Mouse (Mus musculus) erythroblast, embryonic 14.5 days (primary cell): Measurements from ENCODE around the gene Fam25c. TPM values are rescaled to one million over a fixed set of nuclear protein-coding genes. Genes with fewer than 3 reads are reported as not detected.
"Not testable (repeated sequence)": the region's sequence is repeated elsewhere in the genome, so short reads cannot be mapped to it uniquely, and the experiment has no call there.

Experiments
- H3K27me3 ChIP-seq: 2 replicates; pipeline ENCODE4 v1.6.1; 2012; ENCODE audit warnings: inconsistent platforms; ENCODE audit not compliant: control insufficient read depth
- H3K36me3 ChIP-seq: 2 replicates; pipeline ENCODE4 v1.6.1; 2012; ENCODE audit warnings: mild to moderate bottlenecking, inconsistent platforms; ENCODE audit not compliant: control insufficient read depth
- H3K4me1 ChIP-seq: 2 replicates; pipeline ENCODE4 v1.6.1; 2012; ENCODE audit warnings: inconsistent platforms; ENCODE audit not compliant: control insufficient read depth
- H3K4me3 ChIP-seq: replicated peaks from 2 replicates; pipeline ENCODE3; 2012; ENCODE audit warnings: moderate library complexity, mild to moderate bottlenecking, inconsistent platforms
- H3K9me3 ChIP-seq: 2 replicates; pipeline ENCODE4 v1.6.1; 2012; ENCODE audit warnings: low read length, inconsistent platforms, mixed read lengths; ENCODE audit not compliant: control insufficient read depth
- GATA1 ChIP-seq: IDR thresholded peaks from 2 replicates; pipeline ENCODE4 v1.6.1; 2012; ENCODE audit warnings: low read length, inconsistent platforms, mixed read lengths
- TAL1 ChIP-seq: IDR thresholded peaks from 3 replicates; pipeline ENCODE4 v1.6.1; 2012; ENCODE audit warnings: low read length, inconsistent platforms, mixed read lengths
- polyA plus RNA-seq: library from polyadenylated mRNA; stranded (reverse); fragments of >175 nt; gene quantifications from 2 replicates; pipeline ENCODE4 v1.2.3, GENCODE M21; 2012

The Fam25c gene
- polyA plus RNA-seq, 1 experiment: not detected

DNA sequence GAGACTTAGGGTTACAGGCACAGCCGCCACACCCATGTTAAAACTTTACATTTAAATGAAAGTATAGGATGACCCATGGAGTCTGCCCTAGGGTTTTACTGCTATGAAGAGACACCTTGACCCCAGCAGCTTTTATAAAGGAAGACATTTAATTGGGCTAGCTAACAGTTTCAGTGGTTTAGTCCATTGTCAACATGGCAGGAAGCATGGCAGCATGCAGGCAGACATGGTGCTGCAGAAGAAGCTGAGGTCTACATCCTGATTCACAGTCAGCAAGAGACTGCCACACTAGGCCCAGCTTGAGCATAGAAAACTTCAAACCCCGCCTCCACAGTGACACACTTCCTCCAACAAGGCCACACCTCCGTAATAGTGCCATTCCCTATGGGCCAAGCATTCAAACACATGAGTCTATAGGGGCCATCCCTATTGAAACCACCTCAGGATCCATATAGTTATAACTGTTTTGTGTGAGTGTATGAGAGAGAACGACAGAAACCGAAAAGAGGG is 31.6 kb downstream of the Fam25c start:
- TF ChIP-seq GATA1: no peak
- TF ChIP-seq TAL1: no peak
- no peaks in the 10 kb centered on the region for H3K4me1 ChIP-seq
- H3K27me3 ChIP-seq: no peaks in the 10 kb centered on the region
- H3K4me3 ChIP-seq: no peak overlapping the region
- no peaks in the 10 kb centered on the region for H3K9me3 ChIP-seq
- peaks cover 20% of the 10 kb centered on the region for H3K36me3 ChIP-seq

DNA sequence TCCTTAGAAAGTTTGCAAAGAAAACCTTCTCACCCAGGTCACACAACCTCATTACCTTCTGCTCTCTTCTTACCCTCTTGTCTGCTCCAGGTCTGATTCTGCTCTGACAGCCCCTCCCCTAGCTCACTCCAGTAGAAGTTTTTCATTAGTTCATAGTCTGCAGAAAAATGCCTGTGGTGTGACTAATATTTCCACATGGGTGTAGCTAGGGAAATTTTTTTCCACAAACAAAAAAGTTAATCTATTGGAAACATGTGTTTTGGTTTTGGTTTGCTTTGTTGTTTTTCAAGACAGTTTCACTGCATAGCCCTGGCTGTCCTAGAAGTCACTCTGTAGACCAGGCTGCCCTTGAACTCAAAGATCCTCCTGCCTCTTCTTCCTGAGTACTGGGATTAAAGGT is 37.1 kb downstream of the Fam25c start:
- Histone ChIP-seq H3K27me3 (0 out of 2 replicates have a peak, but pooled peaks cover 1% of the 10 kb centered on the region), H3K9me3 (no peaks in the 10 kb centered on the region), H3K4me3 (no peak overlapping the region), H3K4me1 (no peaks in the 10 kb centered on the region), H3K36me3 (peaks cover 11% of the 10 kb centered on the region; the same call in 1 of the 2 replicates)
- TF ChIP-seq TAL1 (no peak), GATA1 (no peak)

DNA sequence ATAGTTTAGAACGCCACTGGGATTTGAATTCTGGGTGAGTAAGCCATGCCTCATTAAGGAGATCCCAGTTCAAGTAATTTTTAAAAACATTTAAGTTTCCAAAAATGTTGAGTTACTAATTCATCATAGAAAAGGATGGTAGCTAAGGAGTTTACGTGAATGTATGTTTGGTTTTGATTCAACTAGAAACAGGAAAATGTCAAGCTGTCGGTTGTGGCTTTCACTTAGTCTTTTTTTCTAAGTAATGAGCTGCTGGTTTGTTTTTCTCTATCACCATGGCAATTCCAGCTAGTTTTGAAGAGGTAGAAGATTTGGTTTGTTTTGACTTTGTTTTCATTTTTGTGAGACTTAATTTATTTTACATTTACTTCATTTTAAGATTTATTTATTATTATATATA is 37.8 kb downstream of the Fam25c start:
- H3K9me3 ChIP-seq: no peaks in the 10 kb centered on the region

DNA sequence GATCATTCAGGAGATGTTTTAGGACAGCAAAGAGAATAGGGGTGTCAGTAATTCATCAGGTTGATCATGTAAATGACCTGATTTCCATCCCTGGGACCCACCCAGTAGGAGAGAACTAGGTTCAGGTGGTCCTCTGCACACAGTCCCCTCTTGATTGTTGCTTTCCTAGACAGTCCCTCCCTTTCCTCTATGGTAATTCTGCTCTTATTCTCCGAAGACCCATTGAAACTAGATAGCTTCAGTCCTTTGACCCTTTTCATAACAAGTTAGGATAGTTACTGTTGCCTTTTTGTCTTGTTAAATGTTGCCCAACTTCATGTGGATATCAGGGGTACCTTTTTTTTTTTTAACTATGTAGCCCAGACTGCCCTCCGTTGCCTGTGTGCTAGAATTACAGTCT is 38.9 kb downstream of the Fam25c start:
- H3K4me3 ChIP-seq: no peak overlapping the region
- H3K9me3 ChIP-seq: no peaks in the 10 kb centered on the region
- H3K27me3 ChIP-seq: peaks cover 15% of the 10 kb centered on the region
- peaks cover 5% of the 10 kb centered on the region for H3K4me1 ChIP-seq
- TF ChIP-seq TAL1 (no peak), GATA1 (no peak)
- H3K36me3 ChIP-seq: peaks cover 8% of the 10 kb centered on the region; the same call in 1 of the 2 replicates

More for the DNA sequence above, 37.8 kb downstream of the Fam25c start:
- H3K36me3 ChIP-seq: peaks cover 11% of the 10 kb centered on the region; the same call in 1 of the 2 replicates
- H3K4me1 ChIP-seq: no peaks in the 10 kb centered on the region
- H3K27me3 ChIP-seq: peaks cover 4% of the 10 kb centered on the region
- TF ChIP-seq GATA1 (no peak), TAL1 (no peak)
- no peak overlapping the region for H3K4me3 ChIP-seq

DNA sequence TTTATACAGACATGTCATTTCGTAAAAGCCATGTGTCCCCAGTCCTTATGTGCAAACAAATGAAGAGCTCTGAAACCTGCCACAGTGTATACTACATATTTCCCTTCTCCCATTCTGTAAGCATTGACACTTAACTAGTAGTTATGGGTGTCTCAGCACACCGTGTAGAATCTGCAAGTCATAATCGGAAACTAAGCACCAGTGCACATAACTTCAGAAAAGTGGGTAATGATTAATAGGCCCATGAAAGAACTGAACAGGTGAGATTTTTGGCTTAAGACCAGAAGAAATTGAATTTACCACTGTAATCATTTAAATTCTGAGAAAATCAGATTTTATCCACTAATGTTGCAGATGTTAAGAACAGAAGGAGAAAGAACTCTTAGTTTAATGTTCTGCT is 40.4 kb downstream of the Fam25c start:
- H3K9me3 ChIP-seq: no peaks in the 10 kb centered on the region
- H3K4me3 ChIP-seq: no peak overlapping the region
- no peak for TF ChIP-seq GATA1
- TF ChIP-seq TAL1: no peak
- H3K36me3 ChIP-seq: peaks cover 3% of the 10 kb centered on the region; the same call in 1 of the 2 replicates
- peaks cover 18% of the 10 kb centered on the region for H3K4me1 ChIP-seq
- peaks cover 23% of the 10 kb centered on the region for H3K27me3 ChIP-seq

DNA sequence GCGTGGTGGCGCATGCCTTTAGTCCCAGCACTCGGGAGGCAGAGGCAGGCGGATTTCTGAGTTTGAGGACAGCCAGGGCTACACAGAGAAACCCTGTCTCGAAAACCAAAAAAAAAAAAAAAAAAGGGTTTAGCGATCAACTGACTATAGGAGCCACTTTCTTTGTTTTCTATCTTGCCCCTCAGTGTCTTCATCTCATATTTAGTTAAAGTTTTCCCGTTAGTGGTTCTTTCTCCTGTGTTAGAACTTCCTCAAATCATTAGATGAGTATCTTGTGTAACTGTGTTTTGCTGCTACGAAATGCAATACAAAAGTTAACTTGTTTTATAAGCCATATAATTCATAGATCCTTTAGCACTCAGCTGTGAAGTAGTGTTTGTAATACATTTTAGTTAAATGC is 40.9 kb downstream of the Fam25c start:
- peaks cover 23% of the 10 kb centered on the region for H3K27me3 ChIP-seq
- H3K4me3 ChIP-seq: peak overlapping the region; percentile 45

DNA sequence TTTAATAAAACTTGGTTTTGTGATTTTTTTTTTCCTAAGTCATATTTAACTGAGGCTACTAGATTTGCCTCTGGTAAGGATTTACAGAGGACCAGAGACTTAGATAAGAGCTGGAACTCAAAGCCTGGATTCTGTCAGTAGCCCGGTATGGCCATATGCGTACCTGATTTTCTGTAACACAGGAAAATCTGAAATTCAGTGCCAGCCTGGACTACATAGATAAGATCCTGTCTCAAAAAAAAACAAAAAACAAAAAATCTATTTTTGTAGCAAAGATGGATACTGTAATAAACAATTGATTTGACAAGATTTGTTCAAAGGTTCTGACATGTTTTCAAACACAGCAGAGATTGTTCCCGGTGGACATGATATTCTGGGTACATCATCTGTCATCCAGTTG is 41.6 kb downstream of the Fam25c start:
- H3K4me3 ChIP-seq: peak overlapping the region; percentile 45
- no peaks in the 10 kb centered on the region for H3K9me3 ChIP-seq
- peaks cover 2% of the 10 kb centered on the region; the same call in 1 of the 2 replicates for H3K36me3 ChIP-seq
- peaks cover 23% of the 10 kb centered on the region for H3K27me3 ChIP-seq
- TF ChIP-seq TAL1 (no peak), GATA1 (no peak)
- H3K4me1 ChIP-seq: peaks cover 23% of the 10 kb centered on the region

More for the DNA sequence above, 40.9 kb downstream of the Fam25c start:
- not testable (repeated sequence) for H3K36me3 ChIP-seq, H3K9me3 ChIP-seq
- H3K4me1 ChIP-seq: peaks cover 21% of the 10 kb centered on the region

DNA sequence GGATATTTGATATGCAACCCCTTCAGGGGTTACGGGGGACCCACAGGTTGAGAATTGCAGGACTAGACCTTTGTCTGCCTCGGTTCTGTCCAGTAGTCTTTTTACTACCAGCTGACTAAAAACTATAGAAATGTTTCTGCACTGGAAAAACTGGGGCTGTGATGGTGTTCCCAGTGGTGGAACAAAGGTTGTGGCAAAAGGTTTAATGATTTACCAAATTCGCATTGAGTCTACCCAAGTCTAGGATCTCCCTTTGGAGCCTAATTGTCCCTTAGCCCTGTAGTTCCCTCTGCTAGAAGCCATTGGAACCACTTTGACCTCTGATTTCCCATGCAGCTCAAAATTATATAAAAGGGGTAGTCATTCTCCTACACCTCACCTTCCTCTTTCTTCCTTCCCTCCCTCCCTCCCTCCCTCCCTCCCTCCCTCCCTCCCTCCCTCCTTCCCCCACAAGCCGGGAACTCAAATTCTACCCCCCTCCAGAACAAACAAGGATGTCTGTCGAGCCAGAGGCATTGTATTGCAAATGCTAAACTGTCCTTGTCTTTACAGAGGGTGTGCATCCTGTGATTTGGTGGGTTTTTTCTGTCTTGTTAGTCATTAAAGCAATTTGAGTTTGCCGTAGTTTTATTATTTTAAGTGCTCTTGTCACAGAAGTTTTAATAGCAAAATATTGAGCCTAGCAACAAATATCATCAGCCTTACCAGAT is 42.7 kb downstream of the Fam25c start:
- Histone ChIP-seq H3K4me3 (peak overlapping the region; percentile 81), H3K27me3 (peaks cover 23% of the 10 kb centered on the region), H3K36me3 (peaks cover 2% of the 10 kb centered on the region; the same call in 1 of the 2 replicates), H3K4me1 (peaks cover 23% of the 10 kb centered on the region), H3K9me3 (no peaks in the 10 kb centered on the region)
- TF ChIP-seq GATA1 (no peak), TAL1 (no peak)

DNA sequence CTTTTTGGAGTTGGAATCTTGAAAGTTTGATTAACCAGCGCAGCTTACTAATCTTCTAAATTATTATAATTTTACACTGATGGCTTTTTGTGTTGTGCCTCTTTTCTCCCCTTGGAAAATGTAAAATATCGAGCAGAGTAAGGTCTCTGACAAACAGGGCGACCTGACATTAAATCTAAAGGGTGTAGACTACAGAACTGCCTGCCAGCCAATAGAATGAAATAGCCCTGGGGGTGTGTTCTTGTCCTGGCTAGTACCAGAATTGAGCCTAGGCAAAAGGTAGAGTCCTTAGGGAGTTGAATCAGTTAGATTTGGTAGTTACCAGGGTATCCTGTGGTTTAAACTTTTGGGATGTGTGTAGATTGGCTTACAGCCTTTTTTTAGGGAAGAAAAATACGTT is 43.5 kb downstream of the Fam25c start:
- Histone ChIP-seq H3K4me1 (peaks cover 23% of the 10 kb centered on the region), H3K4me3 (peak overlapping the region; percentile 81), H3K9me3 (no peaks in the 10 kb centered on the region), H3K36me3 (peaks cover 2% of the 10 kb centered on the region; the same call in 1 of the 2 replicates), H3K27me3 (peaks cover 23% of the 10 kb centered on the region)
- TF ChIP-seq TAL1: no peak
- TF ChIP-seq GATA1: no peak
